Mouse (Mus musculus) left cerebral cortex, adult 2 months (tissue): ENCODE measurements around the gene Npnt. TPM values are rescaled to one million over a fixed set of nuclear protein-coding genes. Genes with fewer than 3 reads are reported as not detected.

Source experiments
- DNase-seq, 2 experiments: peaks; one replicate each; pipeline ENCODE4 v3.0.0; 2021 to 2022; ENCODE audit warnings: low spot score in 2 of 2, mixed read lengths in 1 of 2; ENCODE audit errors: extremely low spot score in 1 of 2
- H3K27ac ChIP-seq: fragments of 200-600 bp; 2 replicates; pipeline ENCODE4 v1.8.1; 2022
- H3K4me3 ChIP-seq: fragments of 200-600 bp; 2 replicates; pipeline ENCODE4 v1.8.1; 2022
- CTCF ChIP-seq: fragments of 200-600 bp; IDR thresholded peaks from 2 replicates; pipeline ENCODE4 v1.8.1; 2022; ENCODE audit warnings: antibody characterized with exemption, mild to moderate bottlenecking, moderate library complexity
- intact Hi-C: fragments of 180-260 bp; cut with DNase I; formaldehyde crosslinking; loops from one replicate; pipeline ENCODE4 v1.15.1; 2025
- total RNA-seq, 2 experiments: library from RNA; stranded (reverse); gene quantifications; 2 replicates each; pipeline ENCODE4 v1.2.3; 2021

The Npnt gene
- total RNA-seq, 2 experiments from 2014 or later: 14.5 to 18.4 TPM

- Histone ChIP-seq H3K27ac (no peak overlapping the region), H3K4me3 (no peak overlapping the region)
- no peak for DNase-seq
- TF ChIP-seq CTCF: no peak
- intact Hi-C loops: no loop called here
Measured at GRCm38 (mm10) chr3:132884459-132884858, 65.6 kb downstream of the Npnt start.

- no peak for DNase-seq
- Histone ChIP-seq H3K4me3 (no peak overlapping the region), H3K27ac (no peak overlapping the region)
- TF ChIP-seq CTCF: no peak
- intact Hi-C loops: no loop called here
Measured at GRCm38 (mm10) chr3:132883256-132883655, 66.8 kb downstream of the Npnt start.

GRCm38 (mm10) chr3:132880826-132881225 lies 69.3 kb downstream of the Npnt start:
- 0 out of 2 replicates have a peak overlapping the region, but pooled peaks have one; percentile 14 for H3K4me3 ChIP-seq
- DNase-seq: no peak
- no peak for TF ChIP-seq CTCF
- no peak overlapping the region for H3K27ac ChIP-seq
- intact Hi-C loops: no loop called here

- intact Hi-C loops: no loop called here
- DNase-seq: no peak
- no peak for TF ChIP-seq CTCF
- Histone ChIP-seq H3K4me3 (no peak overlapping the region), H3K27ac (no peak overlapping the region)
Measured at GRCm38 (mm10) chr3:132880361-132880760, 69.7 kb downstream of the Npnt start.

- DNase-seq: no peak
- intact Hi-C loops: no loop called here
- no peak overlapping the region for H3K4me3 ChIP-seq
- H3K27ac ChIP-seq: no peak overlapping the region
- TF ChIP-seq CTCF: no peak
Measured at GRCm38 (mm10) chr3:132876933-132877676, 73.0 kb downstream of the Npnt start.

GRCm38 (mm10) chr3:132876011-132876708 lies 73.9 kb downstream of the Npnt start:
- no peak overlapping the region for H3K27ac ChIP-seq
- H3K4me3 ChIP-seq: no peak overlapping the region
- no peak for TF ChIP-seq CTCF
- no peak for DNase-seq
- intact Hi-C loops: no loop called here

GRCm38 (mm10) chr3:132873251-132873650 lies 76.8 kb downstream of the Npnt start:
- no peak for TF ChIP-seq CTCF
- no peak overlapping the region for H3K4me3 ChIP-seq
- intact Hi-C loops: no loop called here
- no peak overlapping the region for H3K27ac ChIP-seq
- DNase-seq: no peak

- intact Hi-C loops: no loop called here
- TF ChIP-seq CTCF: no peak
- H3K27ac ChIP-seq: no peak overlapping the region
- no peak overlapping the region for H3K4me3 ChIP-seq
- DNase-seq: no peak
Measured at GRCm38 (mm10) chr3:132871318-132871904, 78.7 kb downstream of the Npnt start.

GRCm38 (mm10) chr3:132870079-132870478 lies 80.0 kb downstream of the Npnt start:
- DNase-seq: no peak
- H3K27ac ChIP-seq: no peak overlapping the region
- intact Hi-C loops: no loop called here
- H3K4me3 ChIP-seq: no peak overlapping the region
- no peak for TF ChIP-seq CTCF

GRCm38 (mm10) chr3:132868838-132869237 lies 81.3 kb downstream of the Npnt start:
- TF ChIP-seq CTCF: no peak
- Histone ChIP-seq H3K27ac (no peak overlapping the region), H3K4me3 (no peak overlapping the region)
- intact Hi-C loops: no loop called here
- no peak for DNase-seq

- DNase-seq: no peak
- H3K27ac ChIP-seq: no peak overlapping the region
- intact Hi-C loops: no loop called here
- H3K4me3 ChIP-seq: no peak overlapping the region
- TF ChIP-seq CTCF: no peak
Measured at GRCm38 (mm10) chr3:132866984-132867383, 83.1 kb downstream of the Npnt start.

- intact Hi-C loops: no loop called here
- no peak for TF ChIP-seq CTCF
- Histone ChIP-seq H3K4me3 (no peak overlapping the region), H3K27ac (no peak overlapping the region)
- no peak for DNase-seq
Measured at GRCm38 (mm10) chr3:132865596-132865995, 84.5 kb downstream of the Npnt start.
